Mouse (Mus musculus) hindbrain, embryonic 12.5 days (tissue): ENCODE measurements around the gene Map1lc3b. TPM values are rescaled to one million over a fixed set of nuclear protein-coding genes. Genes with fewer than 3 reads are reported as not detected.
A peak's percentile ranks its signal among the peaks of the same experiment; 100 is the strongest.

Experiments used
- ATAC-seq: fragments of 200-750 bp; cut with Nextera tagmentation; 2 replicates; pipeline ENCODE4 v1.8.0; 2017; ENCODE audit warnings: moderate TSS enrichment; ENCODE audit not compliant: low FRiP score
- H3K27ac ChIP-seq: fragments of 300-500 bp; sonication (generic); 2 replicates; pipeline ENCODE4 v1.5.1; 2016; ENCODE audit warnings: mild to moderate bottlenecking
- H3K27me3 ChIP-seq: fragments of 300-500 bp; sonication (generic); 2 replicates; pipeline ENCODE4 v1.6.1; 2016; ENCODE audit warnings: mild to moderate bottlenecking
- H3K36me3 ChIP-seq: fragments of 300-500 bp; sonication (generic); 2 replicates; pipeline ENCODE4 v1.6.1; 2016; ENCODE audit warnings: mild to moderate bottlenecking
- H3K4me1 ChIP-seq: fragments of 300-500 bp; sonication (generic); 2 replicates; pipeline ENCODE4 v1.6.1; 2016
- H3K4me2 ChIP-seq: fragments of 300-500 bp; sonication (generic); replicated peaks from 2 replicates; pipeline ENCODE4 v1.6.1; 2016; ENCODE audit warnings: mild to moderate bottlenecking
- H3K4me3 ChIP-seq: fragments of 300-500 bp; sonication (generic); 2 replicates; pipeline ENCODE4 v1.5.1; 2016; ENCODE audit warnings: mild to moderate bottlenecking
- H3K9ac ChIP-seq: fragments of 300-500 bp; sonication (generic); 2 replicates; pipeline ENCODE4 v1.6.1; 2016; ENCODE audit warnings: mild to moderate bottlenecking, moderate library complexity
- H3K9me3 ChIP-seq: fragments of 300-500 bp; sonication (generic); replicated peaks from 2 replicates; pipeline ENCODE4 v1.6.1; 2016; ENCODE audit warnings: mild to moderate bottlenecking
- WGBS: fragments of 180-500 bp; shearing (Covaris S2); methylation state at CpG from one replicate; pipeline ENCODE4 v1.1.7; 2016; 5-methylcytosine and 5-hydroxymethylcytosine counted together
- polyA plus RNA-seq: library from polyadenylated mRNA; unstranded; fragments of >200 nt; fragmentation: Nextera tagmentation; extraction: Ambion mirVana; gene quantifications from 2 replicates; pipeline ENCODE4 v1.2.1, GENCODE M21; 2016

Gene Map1lc3b
- polyA plus RNA-seq, 1 experiment from 2014 or later: 292 TPM

DNA sequence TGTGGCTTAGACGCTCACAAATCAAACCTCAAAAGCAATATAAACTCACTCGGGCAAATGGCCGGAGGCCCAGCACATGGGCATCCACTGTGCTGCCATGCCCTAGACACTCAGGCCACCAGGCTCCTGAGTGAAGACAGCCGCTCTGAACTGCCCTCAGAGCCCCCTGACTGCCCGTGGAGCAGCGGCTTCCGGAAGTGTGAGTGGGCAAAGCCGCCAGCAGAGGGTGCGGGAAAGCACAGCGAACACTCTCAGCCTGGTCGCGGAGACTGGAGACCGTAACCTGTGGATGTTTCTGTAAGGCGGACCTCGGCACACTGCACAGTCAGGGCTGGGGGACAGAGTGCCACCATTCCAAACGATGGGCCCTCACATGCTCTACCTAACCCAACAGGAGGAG lies 31.6 kb upstream of the Map1lc3b start:
- no peak overlapping the region for H3K4me2 ChIP-seq
- peaks cover 49% of the 10 kb centered on the region for H3K36me3 ChIP-seq
- ATAC-seq: no peak
- H3K4me1 ChIP-seq: no peaks in the 10 kb centered on the region
- no peaks in the 10 kb centered on the region for H3K27me3 ChIP-seq
- H3K9ac ChIP-seq: no peak overlapping the region
- H3K27ac ChIP-seq: no peak overlapping the region
- WGBS: 93% methylated on average over 16 of the region's 16 CpGs
- H3K9me3 ChIP-seq: no peaks in the 10 kb centered on the region
- H3K4me3 ChIP-seq: no peak overlapping the region

DNA sequence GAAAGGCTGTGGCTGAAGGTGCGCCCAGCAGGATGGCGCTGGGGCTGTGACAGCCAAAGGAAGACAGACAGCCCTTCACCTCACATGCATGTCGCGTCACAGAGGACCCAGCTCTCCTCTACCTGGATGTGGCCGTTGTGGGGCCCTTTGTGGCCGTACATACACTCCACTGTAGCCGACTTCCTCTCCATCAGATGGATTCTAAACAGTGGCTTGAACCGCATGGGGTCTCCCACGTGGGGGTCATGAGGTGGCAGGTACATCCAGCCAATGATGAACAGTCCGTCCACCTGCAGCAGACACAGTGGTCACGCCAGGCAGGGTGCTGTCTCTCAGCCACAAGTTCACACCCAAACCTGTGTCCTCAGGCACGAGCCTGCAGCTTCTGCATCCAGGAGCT lies 30.4 kb upstream of the Map1lc3b start:
- Histone ChIP-seq H3K27ac (no peak overlapping the region), H3K4me3 (no peak overlapping the region), H3K36me3 (peaks cover 39% of the 10 kb centered on the region), H3K4me2 (no peak overlapping the region), H3K27me3 (no peaks in the 10 kb centered on the region), H3K9ac (no peak overlapping the region), H3K9me3 (no peaks in the 10 kb centered on the region), H3K4me1 (peaks cover under 1% of the 10 kb centered on the region; the same call in 1 of the 2 replicates)
- no peak for ATAC-seq
- 92% methylated on average over 12 of the region's 12 CpGs for WGBS

DNA sequence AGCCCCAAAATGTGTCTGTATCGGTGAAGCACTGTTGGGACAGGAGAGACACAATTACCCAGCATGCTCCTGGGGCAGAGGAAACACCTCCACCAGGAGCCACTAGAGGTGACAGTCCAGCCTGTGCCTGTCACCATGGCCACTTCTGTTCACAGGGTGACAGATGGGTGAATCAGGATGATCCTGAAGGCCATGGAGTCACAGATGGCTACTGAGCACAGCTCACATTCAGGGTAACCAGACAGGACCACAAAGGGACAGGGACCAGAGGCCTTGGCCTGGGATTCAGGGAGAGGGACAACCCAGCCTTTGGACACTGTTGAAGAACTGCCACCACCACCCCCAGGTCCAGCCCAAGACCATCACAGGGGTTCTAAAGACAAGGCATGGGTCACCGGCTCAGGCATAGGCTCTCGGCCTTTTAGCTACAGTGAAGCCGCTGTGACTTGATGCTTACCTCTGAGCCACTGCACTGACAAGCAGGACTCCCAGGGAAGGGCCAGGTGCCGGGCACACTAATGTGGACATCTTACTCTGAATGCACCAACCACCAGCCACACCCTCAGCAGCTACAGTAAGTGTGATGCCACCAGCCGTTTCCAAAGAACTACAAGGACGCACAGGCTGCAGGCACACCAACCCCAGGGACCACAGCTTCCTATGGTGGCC lies 29.6 kb upstream of the Map1lc3b start:
- H3K4me1 ChIP-seq: peaks cover 7% of the 10 kb centered on the region
- H3K4me3 ChIP-seq: no peak overlapping the region
- WGBS: 92% methylated on average over 7 of the region's 7 CpGs
- no peak overlapping the region for H3K4me2 ChIP-seq
- no peak overlapping the region for H3K9ac ChIP-seq
- H3K36me3 ChIP-seq: peaks cover 37% of the 10 kb centered on the region
- no peaks in the 10 kb centered on the region for H3K9me3 ChIP-seq
- H3K27ac ChIP-seq: no peak overlapping the region
- no peak for ATAC-seq
- H3K27me3 ChIP-seq: no peaks in the 10 kb centered on the region

DNA sequence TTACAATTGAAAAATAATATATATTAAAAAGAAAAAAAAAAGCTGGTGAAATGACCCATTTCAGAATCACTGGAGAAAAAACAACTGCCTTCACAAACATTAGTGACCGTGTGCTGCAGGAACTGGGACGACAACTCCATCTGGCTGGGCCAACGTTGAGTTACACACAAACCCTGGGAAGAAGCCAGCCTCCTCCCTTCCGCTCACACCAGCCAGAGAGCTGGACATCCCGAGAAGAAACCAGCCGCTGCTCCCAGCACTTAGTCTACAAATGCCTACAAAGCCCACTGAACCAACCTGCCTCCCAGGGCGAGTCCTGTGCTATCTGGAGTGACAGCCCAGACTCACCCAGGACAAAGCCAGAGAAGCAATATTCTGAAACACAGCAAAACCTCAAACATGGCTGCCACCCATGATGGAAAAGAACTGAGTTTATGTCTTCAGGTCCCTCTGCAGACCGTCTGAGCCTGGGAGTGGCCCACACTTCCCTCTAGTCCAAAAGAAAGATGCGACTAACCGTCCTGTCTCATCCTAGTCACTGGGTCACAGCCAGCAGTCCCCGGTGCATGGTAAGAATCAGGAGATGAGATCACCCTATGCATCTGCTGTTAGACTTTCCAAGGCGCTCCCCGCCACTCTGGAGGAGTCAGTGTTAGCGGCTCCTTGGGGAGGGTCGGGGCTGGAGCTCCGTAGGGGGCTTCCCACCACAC lies 28.4 kb upstream of the Map1lc3b start:
- no peak overlapping the region for H3K9ac ChIP-seq
- H3K4me2 ChIP-seq: no peak overlapping the region
- peaks cover 16% of the 10 kb centered on the region for H3K4me1 ChIP-seq
- H3K4me3 ChIP-seq: no peak overlapping the region
- ATAC-seq: no peak
- 89% methylated on average over 16 of the region's 16 CpGs for WGBS
- H3K27me3 ChIP-seq: no peaks in the 10 kb centered on the region
- H3K9me3 ChIP-seq: no peaks in the 10 kb centered on the region
- no peak overlapping the region for H3K27ac ChIP-seq
- H3K36me3 ChIP-seq: peaks cover 37% of the 10 kb centered on the region

DNA sequence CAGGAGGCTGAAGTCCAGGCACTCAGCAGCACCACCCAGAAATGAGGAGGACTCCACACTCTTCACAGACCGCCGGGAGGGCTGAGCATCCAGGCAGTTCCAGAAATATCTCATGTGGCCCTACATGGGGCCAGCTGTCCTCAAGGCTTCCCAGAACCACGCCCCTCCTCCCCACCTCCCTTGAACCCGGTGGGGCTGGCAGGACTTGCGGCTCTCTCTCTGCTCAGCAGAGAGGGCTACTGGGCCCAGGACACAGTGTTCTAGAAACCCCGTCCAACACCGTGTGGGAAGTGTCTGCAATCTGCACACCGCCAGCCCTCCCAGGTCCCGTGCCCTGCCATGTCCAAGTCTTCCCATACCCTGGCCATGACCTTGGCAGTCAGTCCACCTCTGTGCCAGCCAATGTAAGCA lies 27.2 kb upstream of the Map1lc3b start:
- Histone ChIP-seq H3K36me3 (peaks cover 32% of the 10 kb centered on the region), H3K4me1 (peaks cover 21% of the 10 kb centered on the region), H3K27ac (no peak overlapping the region), H3K4me2 (no peak overlapping the region), H3K9ac (no peak overlapping the region), H3K27me3 (no peaks in the 10 kb centered on the region), H3K9me3 (no peaks in the 10 kb centered on the region), H3K4me3 (no peak overlapping the region)
- WGBS: 84% methylated on average over 9 of the region's 9 CpGs
- ATAC-seq: no peak

DNA sequence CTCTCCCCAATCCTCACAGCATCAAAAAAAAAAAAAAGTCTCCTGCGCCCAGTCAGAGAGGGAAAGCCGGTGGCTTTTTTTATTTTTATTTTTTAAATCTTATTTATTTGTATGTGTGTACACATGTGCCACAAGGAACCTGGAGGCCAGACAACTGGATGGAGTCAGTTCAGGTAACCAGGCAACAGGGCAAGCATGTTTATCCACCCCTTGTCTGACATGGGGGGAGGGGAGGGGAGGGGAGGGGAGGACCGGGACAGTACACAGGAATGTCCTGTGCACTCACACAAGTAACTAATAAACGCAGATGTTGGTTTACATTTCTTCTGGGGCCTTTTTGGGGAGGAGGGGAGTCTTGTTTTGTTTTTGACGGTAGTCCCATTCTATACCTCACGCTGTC lies 26.5 kb upstream of the Map1lc3b start:
- peaks cover 24% of the 10 kb centered on the region for H3K36me3 ChIP-seq
- no peaks in the 10 kb centered on the region for H3K9me3 ChIP-seq
- no peaks in the 10 kb centered on the region for H3K27me3 ChIP-seq
- ATAC-seq: no peak
- H3K27ac ChIP-seq: no peak overlapping the region
- H3K4me1 ChIP-seq: peaks cover 29% of the 10 kb centered on the region
- H3K4me3 ChIP-seq: no peak overlapping the region
- no peak overlapping the region for H3K4me2 ChIP-seq
- H3K9ac ChIP-seq: no peak overlapping the region
- WGBS: 68% methylated on average over 6 of the region's 6 CpGs

DNA sequence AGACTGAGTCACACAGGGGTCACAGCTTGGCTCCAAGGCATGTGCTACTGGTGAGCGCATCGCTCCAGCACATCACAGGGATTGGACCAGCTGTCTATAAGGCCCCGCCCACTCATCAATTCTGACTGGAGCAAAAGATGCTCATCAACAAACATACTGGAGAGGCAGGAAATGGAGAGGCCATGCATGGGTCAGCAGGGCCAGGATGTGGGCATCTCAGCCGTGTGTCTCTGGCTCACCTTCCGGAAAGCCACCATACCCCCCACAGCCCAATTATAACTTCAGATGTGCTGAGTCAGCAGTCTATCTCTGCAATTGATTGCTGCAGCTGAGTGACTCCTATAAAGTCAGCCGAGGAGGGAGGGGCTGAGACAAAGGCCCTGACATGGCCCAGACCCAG lies 21.8 kb upstream of the Map1lc3b start:
- 67% methylated on average over 6 of the region's 6 CpGs for WGBS

DNA sequence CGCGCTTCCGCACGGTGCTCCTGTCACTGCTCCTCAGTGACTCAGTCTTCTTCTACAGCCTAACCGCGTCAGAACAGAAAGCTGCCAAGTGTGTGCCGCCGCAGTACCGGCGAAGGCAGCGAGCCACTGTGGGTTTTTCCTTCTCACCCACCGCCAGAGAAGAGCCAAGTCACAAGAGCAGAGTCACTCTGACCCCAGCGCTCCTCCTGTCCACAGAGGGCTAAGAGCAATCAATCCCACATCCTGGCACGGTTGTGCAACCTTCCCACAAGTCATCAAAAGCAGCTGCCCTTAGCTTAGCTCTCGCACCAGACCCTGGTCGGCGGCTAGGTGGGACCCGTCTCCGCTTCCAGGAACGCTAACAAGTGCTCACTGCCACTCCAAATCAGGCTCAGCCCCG lies 19.8 kb upstream of the Map1lc3b start:
- H3K27me3 ChIP-seq: no peaks in the 10 kb centered on the region
- H3K27ac ChIP-seq: no peak overlapping the region
- H3K4me1 ChIP-seq: peaks cover 39% of the 10 kb centered on the region
- H3K9ac ChIP-seq: no peak overlapping the region
- no peaks in the 10 kb centered on the region for H3K9me3 ChIP-seq
- no peak for ATAC-seq
- no peak overlapping the region for H3K4me2 ChIP-seq
- H3K4me3 ChIP-seq: no peak overlapping the region
- 0 out of 2 replicates have a peak, but pooled peaks cover under 1% of the 10 kb centered on the region for H3K36me3 ChIP-seq
- 90% methylated on average over 21 of the region's 21 CpGs for WGBS

More for the DNA sequence above, 21.8 kb upstream of the Map1lc3b start:
- Histone ChIP-seq H3K4me3 (no peak overlapping the region), H3K4me1 (peaks cover 35% of the 10 kb centered on the region), H3K9me3 (no peaks in the 10 kb centered on the region), H3K4me2 (no peak overlapping the region), H3K36me3 (0 out of 2 replicates have a peak, but pooled peaks cover 9% of the 10 kb centered on the region), H3K27me3 (no peaks in the 10 kb centered on the region), H3K27ac (no peak overlapping the region), H3K9ac (no peak overlapping the region)
- peak; percentile 27; the same call in 1 of the 2 replicates for ATAC-seq

DNA sequence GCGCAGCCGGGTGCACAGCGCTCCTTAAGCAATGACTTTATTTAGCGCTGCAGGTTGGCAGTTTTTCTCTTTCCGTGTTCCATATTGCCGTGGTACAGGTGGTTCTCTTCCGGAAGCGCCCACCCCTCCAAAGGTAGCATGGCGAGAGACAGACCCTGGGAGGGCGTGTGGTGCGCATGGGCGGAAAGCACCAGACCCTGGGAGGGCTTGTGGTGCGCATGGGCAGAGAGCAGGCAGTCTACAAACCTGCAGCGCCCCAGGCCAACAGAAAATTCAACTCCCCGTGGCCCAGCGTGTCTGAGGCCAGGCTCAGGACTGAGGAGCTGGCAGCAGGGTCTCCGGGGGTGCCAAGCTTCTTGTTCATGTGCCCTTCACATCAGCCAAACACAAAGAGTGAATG lies 19.4 kb upstream of the Map1lc3b start:
- H3K4me1 ChIP-seq: peaks cover 38% of the 10 kb centered on the region
- H3K36me3 ChIP-seq: no peaks in the 10 kb centered on the region
- H3K4me2 ChIP-seq: no peak overlapping the region
- H3K4me3 ChIP-seq: no peak overlapping the region
- 81% methylated on average over 17 of the region's 17 CpGs for WGBS
- no peaks in the 10 kb centered on the region for H3K27me3 ChIP-seq
- H3K9ac ChIP-seq: no peak overlapping the region
- no peak for ATAC-seq
- H3K9me3 ChIP-seq: no peaks in the 10 kb centered on the region
- H3K27ac ChIP-seq: no peak overlapping the region

DNA sequence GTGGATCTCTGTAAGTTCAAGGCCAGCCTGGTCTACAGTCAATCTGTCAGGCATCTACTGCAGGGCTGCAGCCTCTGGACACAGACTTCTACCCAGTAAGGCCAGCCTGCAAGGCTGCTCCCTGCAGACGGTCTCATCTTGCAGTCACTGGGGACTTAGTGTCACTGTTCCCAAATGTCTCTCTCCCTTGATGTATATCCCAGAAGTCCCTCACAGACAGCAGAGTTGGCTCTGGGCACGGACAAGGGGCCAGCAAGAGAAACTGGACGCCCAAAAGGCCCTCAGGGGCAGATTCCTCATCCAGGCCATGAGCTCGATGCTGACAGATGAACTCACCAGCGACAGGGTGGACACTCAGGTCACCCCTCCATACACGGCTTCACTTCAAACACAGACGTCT lies 18.0 kb upstream of the Map1lc3b start:
- Histone ChIP-seq H3K9ac (no peak overlapping the region), H3K27me3 (no peaks in the 10 kb centered on the region), H3K4me1 (peaks cover 40% of the 10 kb centered on the region), H3K4me3 (no peak overlapping the region), H3K9me3 (no peaks in the 10 kb centered on the region), H3K36me3 (no peaks in the 10 kb centered on the region), H3K27ac (no peak overlapping the region), H3K4me2 (no peak overlapping the region)
- WGBS: 76% methylated on average over 7 of the region's 7 CpGs
- ATAC-seq: no peak

DNA sequence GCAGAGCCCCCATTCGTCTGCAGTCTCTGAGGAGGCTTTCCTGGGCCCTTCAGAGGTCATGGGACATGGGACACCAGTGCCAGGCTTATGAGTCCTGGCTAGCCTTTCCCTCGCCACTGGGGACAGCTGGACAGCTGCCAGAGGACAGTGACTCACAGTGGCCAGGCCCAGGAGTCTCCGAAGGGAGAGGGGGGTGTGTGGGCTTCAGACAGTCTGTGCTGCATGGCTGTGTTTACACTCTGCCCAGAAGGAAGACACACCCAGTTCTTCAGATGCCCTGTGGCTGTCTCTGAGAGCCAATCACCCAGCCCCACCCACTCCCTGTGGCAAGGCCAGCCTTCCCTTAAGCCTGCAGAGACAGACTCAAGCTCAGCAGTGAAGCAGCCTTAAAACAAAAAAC lies 16.9 kb upstream of the Map1lc3b start:
- no peak overlapping the region for H3K27ac ChIP-seq
- H3K9ac ChIP-seq: no peak overlapping the region
- H3K4me3 ChIP-seq: no peak overlapping the region
- peaks cover 40% of the 10 kb centered on the region for H3K4me1 ChIP-seq
- 48% methylated on average over 3 of the region's 3 CpGs for WGBS
- H3K9me3 ChIP-seq: no peaks in the 10 kb centered on the region
- ATAC-seq: no peak; the same call in 1 of the 2 replicates
- no peak overlapping the region for H3K4me2 ChIP-seq
- no peaks in the 10 kb centered on the region for H3K27me3 ChIP-seq
- H3K36me3 ChIP-seq: no peaks in the 10 kb centered on the region

DNA sequence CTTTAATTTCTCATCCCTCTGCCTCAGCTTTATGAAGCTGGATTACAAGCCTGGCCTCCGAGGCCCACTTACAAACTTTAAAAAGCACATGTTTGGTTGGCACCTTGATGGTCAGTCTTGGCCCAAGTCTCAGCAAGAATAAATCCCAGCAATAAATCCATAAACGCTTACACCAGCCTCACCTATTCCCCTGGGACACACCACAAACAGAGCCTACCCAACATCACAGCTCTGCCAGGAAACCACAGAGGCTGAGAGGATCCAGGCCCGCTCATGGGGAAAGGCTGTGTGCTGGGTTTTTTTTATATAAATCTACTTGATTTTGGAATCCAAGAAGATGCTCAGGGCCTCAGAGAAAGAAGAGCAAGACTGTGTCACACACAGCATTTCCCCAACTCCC lies 14.5 kb upstream of the Map1lc3b start:
- Histone ChIP-seq H3K9me3 (no peaks in the 10 kb centered on the region), H3K9ac (no peak overlapping the region), H3K27me3 (0 out of 2 replicates have a peak, but pooled peaks cover 4% of the 10 kb centered on the region), H3K4me2 (no peak overlapping the region), H3K27ac (no peak overlapping the region), H3K36me3 (no peaks in the 10 kb centered on the region), H3K4me1 (peaks cover 35% of the 10 kb centered on the region), H3K4me3 (no peak overlapping the region)
- 89% methylated on average over 3 of the region's 3 CpGs for WGBS
- ATAC-seq: no peak
